Mouse (Mus musculus): ENCODE measurements around the gene Osbpl7.

Gene Osbpl7

GRCm38 (mm10) chr11:97083401-97084140 lies 33.1 kb downstream of the Osbpl7 start:
- no peak for DNase-seq (ENCODE audit: low spot score in 2 of 2)

GRCm38 (mm10) chr11:97084821-97085505 lies 34.5 kb downstream of the Osbpl7 start:
- no peak for DNase-seq (ENCODE audit: low spot score in 2 of 2)

GRCm38 (mm10) chr11:97086365-97086764 lies 35.9 kb downstream of the Osbpl7 start:
- no peak for DNase-seq (ENCODE audit: low spot score in 2 of 2)

GRCm38 (mm10) chr11:97094600-97094999 lies 44.2 kb downstream of the Osbpl7 start:
- DNase-seq (ENCODE audit: low spot score in 2 of 2) = no peak

GRCm38 (mm10) chr11:97098791-97099190 lies 48.4 kb downstream of the Osbpl7 start:
- no peak for DNase-seq (ENCODE audit: low spot score in 2 of 2)

- DNase-seq (ENCODE audit: low spot score in 2 of 2) = peak; percentile 48 to 90
These were observed 51.3 kb downstream of the Osbpl7 start for GRCm38 (mm10) chr11:97101722-97102121.

GRCm38 (mm10) chr11:97103163-97104090 lies 53.0 kb downstream of the Osbpl7 start:
- DNase-seq (ENCODE audit: low spot score in 2 of 2) = no peak

GRCm38 (mm10) chr11:97104091-97104483 lies 53.7 kb downstream of the Osbpl7 start:
- no peak for DNase-seq (ENCODE audit: low spot score in 2 of 2)

- no peak for DNase-seq (ENCODE audit: low spot score in 2 of 2)
These were observed 58.5 kb downstream of the Osbpl7 start for GRCm38 (mm10) chr11:97108976-97109375.

GRCm38 (mm10) chr11:97112519-97113125 lies 62.2 kb downstream of the Osbpl7 start:
- DNase-seq (ENCODE audit: low spot score in 2 of 2) = no peak

- peak in 1 of 2 experiments; percentile 44 for DNase-seq (ENCODE audit: low spot score in 2 of 2)
These were observed 64.5 kb downstream of the Osbpl7 start, which contains the start of gene Tbx21 for GRCm38 (mm10) chr11:97114671-97115601. TSS of gene Tbx21 (minus strand) at chr11:97115331.

- no peak for DNase-seq (ENCODE audit: low spot score in 2 of 2)
These were observed 65.4 kb downstream of the Osbpl7 start for GRCm38 (mm10) chr11:97115797-97116196.
